Mouse (Mus musculus) E14TG2a.4 (cell line): Measurements from ENCODE around the gene Mrps34.

Source experiments
- CTCF ChIP-seq: conservative IDR thresholded peaks from 2 replicates; pipeline ENCODE4 v1.5.1; 2014; ENCODE audit warnings: low read length
- NANOG ChIP-seq: IDR thresholded peaks from 2 replicates; pipeline ENCODE4 v1.6.1; 2014; ENCODE audit warnings: borderline replicate concordance, low read length, mixed read lengths

DNA sequence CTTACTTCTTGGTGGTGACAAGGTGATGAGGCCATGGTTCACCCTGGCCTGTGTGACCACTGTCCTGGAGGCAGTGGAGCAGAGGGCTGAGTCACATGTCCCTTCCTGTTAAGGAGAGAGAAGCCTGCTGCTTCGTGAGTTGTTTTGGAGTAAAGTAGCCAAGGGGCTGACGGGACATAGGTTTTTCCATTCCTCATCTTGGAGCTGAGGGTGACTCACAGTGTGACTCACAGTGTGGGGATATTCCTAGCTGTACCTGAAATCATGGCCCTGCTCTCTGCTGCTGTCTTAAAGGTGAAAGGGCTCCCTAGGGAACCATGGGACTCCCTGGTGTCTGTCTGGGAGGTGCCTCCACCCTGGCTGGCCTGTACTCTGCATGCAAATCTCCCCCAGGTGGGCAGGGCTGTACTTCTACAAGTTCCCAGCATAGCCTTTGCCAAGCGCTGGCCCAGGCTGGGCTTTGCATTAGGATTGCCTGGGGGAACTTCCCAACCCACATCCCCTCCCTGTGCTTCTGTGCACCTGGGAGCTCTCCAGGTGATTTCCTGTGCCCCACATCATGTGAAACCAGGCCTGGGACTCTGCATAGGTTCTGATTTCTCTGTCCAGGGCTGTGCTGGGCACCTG lies 39.0 kb upstream of the Mrps34 start:
- no peak for TF ChIP-seq CTCF
- no peak for TF ChIP-seq NANOG
